Mouse (Mus musculus) hindbrain, embryonic 11.5 days (tissue): ENCODE results near the gene Aifm3. TPM values are rescaled to one million over a fixed set of nuclear protein-coding genes. Genes with fewer than 3 reads are reported as not detected.

Experiments used
- ATAC-seq: fragments of 200-750 bp; cut with Nextera tagmentation; 2 replicates; pipeline ENCODE4 v1.8.0; 2017; ENCODE audit warnings: mild to moderate bottlenecking, moderate TSS enrichment, moderate library complexity; ENCODE audit not compliant: low FRiP score
- DNase-seq: peaks from one replicate; pipeline ENCODE4 v3.0.0-alpha.2; 2015; ENCODE audit warnings: low spot score
- H3K27ac ChIP-seq: fragments of 300-500 bp; sonication (generic); 2 replicates; pipeline ENCODE4 v1.5.1; 2014; ENCODE audit warnings: mild to moderate bottlenecking, low read depth, low read length
- H3K27me3 ChIP-seq: fragments of 300-500 bp; sonication (generic); 2 replicates; pipeline ENCODE4 v1.6.1; 2014; ENCODE audit warnings: mild to moderate bottlenecking, low read length, moderate library complexity, mixed read lengths; ENCODE audit not compliant: control insufficient read depth, insufficient read depth
- H3K36me3 ChIP-seq: fragments of 300-500 bp; sonication (generic); 2 replicates; pipeline ENCODE4 v1.6.1; 2014; ENCODE audit warnings: mild to moderate bottlenecking, low read length, moderate library complexity, mixed read lengths; ENCODE audit not compliant: control insufficient read depth, insufficient read depth
- H3K4me1 ChIP-seq: fragments of 300-500 bp; sonication (generic); replicated peaks from 2 replicates; pipeline ENCODE4 v1.6.1; 2014; ENCODE audit warnings: low read length, mixed read lengths; ENCODE audit not compliant: control insufficient read depth, insufficient read depth
- H3K4me2 ChIP-seq: fragments of 300-500 bp; sonication (generic); replicated peaks from 2 replicates; pipeline ENCODE4 v1.6.1; 2014; ENCODE audit warnings: mild to moderate bottlenecking, low read depth, low read length
- H3K4me3 ChIP-seq: fragments of 300-500 bp; sonication (generic); 2 replicates; pipeline ENCODE4 v1.5.1; 2014; ENCODE audit warnings: low read depth, low read length
- H3K9ac ChIP-seq: fragments of 300-500 bp; sonication (generic); 2 replicates; pipeline ENCODE4 v1.6.1; 2014; ENCODE audit warnings: low read depth, low read length
- H3K9me3 ChIP-seq: fragments of 300-500 bp; sonication (generic); 2 replicates; pipeline ENCODE4 v1.6.1; 2016; ENCODE audit warnings: low read length; ENCODE audit not compliant: control insufficient read depth
- WGBS: fragments of 180-500 bp; shearing (Covaris S2); extraction: QIAGEN DNeasy Blood & Tissue Kit; methylation state at CpG from one replicate; pipeline ENCODE4 v1.1.7; 2014; 5-methylcytosine and 5-hydroxymethylcytosine counted together
- polyA plus RNA-seq: library from polyadenylated mRNA; unstranded; fragments of >200 nt; fragmentation: Nextera tagmentation; extraction: Ambion mirVana; gene quantifications from 2 replicates; pipeline ENCODE4 v1.2.1, GENCODE M21; 2014

Gene Aifm3
- polyA plus RNA-seq, 1 experiment from 2014 or later: 2.6 TPM

- H3K9ac ChIP-seq: no peak overlapping the region
- WGBS: 83% methylated on average over 6 of the region's 6 CpGs
- H3K4me1 ChIP-seq: no peaks in the 10 kb centered on the region
- H3K9me3 ChIP-seq: no peaks in the 10 kb centered on the region
- no peak overlapping the region for H3K27ac ChIP-seq
- H3K4me2 ChIP-seq: no peak overlapping the region
- no peak overlapping the region for H3K4me3 ChIP-seq
- no peaks in the 10 kb centered on the region for H3K27me3 ChIP-seq
- H3K36me3 ChIP-seq: no peaks in the 10 kb centered on the region; the same call in 1 of the 2 replicates
- ATAC-seq: no peak
- DNase-seq: no peak
Observed at GRCm38 (mm10) chr16:17472498-17472897, 16.9 kb upstream of the Aifm3 start.

GRCm38 (mm10) chr16:17474091-17474490, 15.3 kb upstream of the Aifm3 start:
- Histone ChIP-seq H3K4me2 (no peak overlapping the region), H3K9ac (no peak overlapping the region), H3K9me3 (no peaks in the 10 kb centered on the region), H3K4me1 (no peaks in the 10 kb centered on the region), H3K4me3 (no peak overlapping the region), H3K27me3 (no peaks in the 10 kb centered on the region), H3K36me3 (no peaks in the 10 kb centered on the region; the same call in 1 of the 2 replicates), H3K27ac (no peak overlapping the region)
- DNase-seq (peak; percentile 42), ATAC-seq (no peak)

- Histone ChIP-seq H3K27ac (no peak overlapping the region), H3K9me3 (no peaks in the 10 kb centered on the region), H3K4me2 (no peak overlapping the region), H3K27me3 (no peaks in the 10 kb centered on the region), H3K9ac (no peak overlapping the region), H3K4me3 (no peak overlapping the region), H3K4me1 (no peaks in the 10 kb centered on the region), H3K36me3 (no peaks in the 10 kb centered on the region)
- 84% methylated on average over 2 of the region's 2 CpGs for WGBS
- DNase-seq (no peak), ATAC-seq (no peak)
Observed at GRCm38 (mm10) chr16:17474761-17475160, 14.7 kb upstream of the Aifm3 start.

- Histone ChIP-seq H3K4me2 (no peak overlapping the region), H3K36me3 (no peaks in the 10 kb centered on the region), H3K27me3 (no peaks in the 10 kb centered on the region), H3K9ac (no peak overlapping the region), H3K4me1 (no peaks in the 10 kb centered on the region), H3K9me3 (no peaks in the 10 kb centered on the region), H3K27ac (no peak overlapping the region), H3K4me3 (no peak overlapping the region)
- DNase-seq (no peak), ATAC-seq (no peak)
- WGBS: 91% methylated on average over 4 of the region's 4 CpGs
Observed at GRCm38 (mm10) chr16:17475326-17475725, 14.1 kb upstream of the Aifm3 start.

- DNase-seq (no peak), ATAC-seq (no peak)
- 89% methylated on average over 4 of the region's 4 CpGs for WGBS
- no peaks in the 10 kb centered on the region for H3K4me1 ChIP-seq
- H3K4me2 ChIP-seq: no peak overlapping the region
- 0 out of 2 replicates have a peak, but pooled peaks cover 4% of the 10 kb centered on the region for H3K36me3 ChIP-seq
- no peak overlapping the region for H3K4me3 ChIP-seq
- H3K9ac ChIP-seq: no peak overlapping the region
- H3K27ac ChIP-seq: no peak overlapping the region
- no peaks in the 10 kb centered on the region for H3K9me3 ChIP-seq
- no peaks in the 10 kb centered on the region for H3K27me3 ChIP-seq
Observed at GRCm38 (mm10) chr16:17478331-17478943, 11.0 kb upstream of the Aifm3 start.

- no peak for DNase-seq
- 88% methylated on average over 2 of the region's 2 CpGs for WGBS
- H3K4me3 ChIP-seq: no peak overlapping the region
- 0 out of 2 replicates have a peak, but pooled peaks cover 6% of the 10 kb centered on the region for H3K36me3 ChIP-seq
- H3K9ac ChIP-seq: no peak overlapping the region
- no peak overlapping the region for H3K4me2 ChIP-seq
- no peaks in the 10 kb centered on the region for H3K4me1 ChIP-seq
- no peak overlapping the region for H3K27ac ChIP-seq
- ATAC-seq: no peak
- H3K9me3 ChIP-seq: no peaks in the 10 kb centered on the region
- no peaks in the 10 kb centered on the region for H3K27me3 ChIP-seq
Observed at GRCm38 (mm10) chr16:17481465-17481864, 7.9 kb upstream of the Aifm3 start.

GRCm38 (mm10) chr16:17486505-17486904, 2.9 kb upstream of the Aifm3 start:
- 71% methylated on average over 3 of the region's 3 CpGs for WGBS
- H3K4me1 ChIP-seq: 0 out of 2 replicates have a peak, but pooled peaks cover 2% of the 10 kb centered on the region
- peaks cover 10% of the 10 kb centered on the region for H3K27me3 ChIP-seq
- ATAC-seq (no peak), DNase-seq (no peak)
- 0 out of 2 replicates have a peak, but pooled peaks cover 6% of the 10 kb centered on the region for H3K36me3 ChIP-seq
- H3K4me3 ChIP-seq: no peak overlapping the region
- H3K27ac ChIP-seq: no peak overlapping the region
- H3K9me3 ChIP-seq: no peaks in the 10 kb centered on the region
- H3K9ac ChIP-seq: no peak overlapping the region
- no peak overlapping the region for H3K4me2 ChIP-seq

GRCm38 (mm10) chr16:17488478-17489468, 638 bp upstream of the Aifm3 start:
- DNase-seq (peak; percentile 31), ATAC-seq (peak; percentile 46)
- H3K4me1 ChIP-seq: 0 out of 2 replicates have a peak, but pooled peaks cover 2% of the 10 kb centered on the region
- 0 out of 2 replicates have a peak, but pooled peaks cover 3% of the 10 kb centered on the region for H3K36me3 ChIP-seq
- H3K9me3 ChIP-seq: no peaks in the 10 kb centered on the region
- no peak overlapping the region for H3K9ac ChIP-seq
- peaks cover 10% of the 10 kb centered on the region for H3K27me3 ChIP-seq
- 48% methylated on average over 14 of the region's 14 CpGs for WGBS
- H3K4me2 ChIP-seq: peak overlapping the region; percentile 86
- no peak overlapping the region for H3K27ac ChIP-seq
- peak overlapping the region; percentile 41 for H3K4me3 ChIP-seq
